Mouse (Mus musculus) MN1 (cell line): ENCODE measurements around the gene Tapbp.
A peak's percentile ranks its signal among the peaks of the same experiment; 100 is the strongest.
"Not testable (repeated sequence)": the region's sequence is repeated elsewhere in the genome, so short reads cannot be mapped to it uniquely, and the experiment has no call there.

Experiments
- DNase-seq: peaks from one replicate; pipeline ENCODE4 v3.0.0-alpha.2; 2016; ENCODE audit warnings: low spot score

Gene Tapbp

GRCm38 (mm10) chr17:33915671-33916250 is at the start of gene Tapbp, which contains the start of gene Zbtb22:
Tapbp (plus strand) TSS chr17:33915899.
Zbtb22 (plus strand) TSS chr17:33915904.
- DNase-seq: peak; percentile 99

- DNase-seq: not testable (repeated sequence)
Measured at GRCm38 (mm10) chr17:33873537-33873936, 42.2 kb upstream of the Tapbp start, which contains the start of gene Gm7029. Gm7029 (plus strand) TSS chr17:33873837.

- DNase-seq: no peak
Measured at GRCm38 (mm10) chr17:33874411-33874810, 41.3 kb upstream of the Tapbp start.

- peak; percentile 34 for DNase-seq
Measured at GRCm38 (mm10) chr17:33875797-33876196, 39.9 kb upstream of the Tapbp start.

GRCm38 (mm10) chr17:33884320-33884719 is 31.4 kb upstream of the Tapbp start:
- not testable (repeated sequence) for DNase-seq

GRCm38 (mm10) chr17:33887802-33888201 is 27.9 kb upstream of the Tapbp start:
- DNase-seq: not testable (repeated sequence)

GRCm38 (mm10) chr17:33888230-33888629 is 27.5 kb upstream of the Tapbp start:
- DNase-seq: not testable (repeated sequence)

- not testable (repeated sequence) for DNase-seq
Measured at GRCm38 (mm10) chr17:33889941-33890532, 25.7 kb upstream of the Tapbp start.

- peak; percentile 100 for DNase-seq
Measured at GRCm38 (mm10) chr17:33890533-33891059, 25.1 kb upstream of the Tapbp start, which contains the start of gene Kifc1. Kifc1 (minus strand) TSS chr17:33890661.

- DNase-seq: no peak
Measured at GRCm38 (mm10) chr17:33891357-33891756, 24.3 kb upstream of the Tapbp start.

- DNase-seq: not testable (repeated sequence)
Measured at GRCm38 (mm10) chr17:33891892-33892291, 23.8 kb upstream of the Tapbp start.

GRCm38 (mm10) chr17:33892429-33892828 is 23.3 kb upstream of the Tapbp start:
- no peak for DNase-seq

- DNase-seq: not testable (repeated sequence)
Measured at GRCm38 (mm10) chr17:33893011-33893410, 22.7 kb upstream of the Tapbp start.

- peak; percentile 81 for DNase-seq
Measured at GRCm38 (mm10) chr17:33897114-33897794, 18.4 kb upstream of the Tapbp start.

GRCm38 (mm10) chr17:33898193-33898592 is 17.5 kb upstream of the Tapbp start:
- DNase-seq: not testable (repeated sequence)

GRCm38 (mm10) chr17:33899642-33900041 is 16.1 kb upstream of the Tapbp start:
- DNase-seq: no peak

GRCm38 (mm10) chr17:33900281-33900988 is 15.3 kb upstream of the Tapbp start:
- DNase-seq: peak; percentile 34

- no peak for DNase-seq
Measured at GRCm38 (mm10) chr17:33900989-33901314, 14.7 kb upstream of the Tapbp start.

GRCm38 (mm10) chr17:33901653-33902052 is 14.0 kb upstream of the Tapbp start:
- DNase-seq: no peak

GRCm38 (mm10) chr17:33902079-33902478 is 13.6 kb upstream of the Tapbp start:
- DNase-seq: no peak

GRCm38 (mm10) chr17:33902491-33902890 is 13.2 kb upstream of the Tapbp start:
- DNase-seq: no peak
